Mouse (Mus musculus) neural tube, embryonic 11.5 days (tissue): ENCODE data around the gene Gckr. TPM values are rescaled to one million over a fixed set of nuclear protein-coding genes. Genes with fewer than 3 reads are reported as not detected.
A peak's percentile ranks its signal among the peaks of the same experiment; 100 is the strongest.
"Not testable (repeated sequence)": the region's sequence is repeated elsewhere in the genome, so short reads cannot be mapped to it uniquely, and the experiment has no call there.

Source experiments
- ATAC-seq: fragments of 200-750 bp; cut with Nextera tagmentation; 2 replicates; pipeline ENCODE4 v1.8.0; 2017; ENCODE audit warnings: moderate number of reproducible peaks, mild to moderate bottlenecking, moderate TSS enrichment, moderate library complexity; ENCODE audit not compliant: insufficient read depth, low FRiP score, low TSS enrichment
- DNase-seq: peaks from one replicate; pipeline ENCODE4 v3.0.0-alpha.2; 2015; ENCODE audit warnings: low spot score
- H3K27ac ChIP-seq: fragments of 300-500 bp; sonication (generic); 2 replicates; pipeline ENCODE4 v1.5.1; 2014; ENCODE audit warnings: low read depth, mild to moderate bottlenecking, low read length
- H3K27me3 ChIP-seq: fragments of 300-500 bp; sonication (generic); 2 replicates; pipeline ENCODE4 v1.6.1; 2014; ENCODE audit warnings: mild to moderate bottlenecking, low read length, mixed read lengths; ENCODE audit not compliant: control insufficient read depth, insufficient read depth
- H3K36me3 ChIP-seq: fragments of 300-500 bp; sonication (generic); 2 replicates; pipeline ENCODE4 v1.6.1; 2014; ENCODE audit warnings: mild to moderate bottlenecking, low read length, moderate library complexity, mixed read lengths; ENCODE audit not compliant: control insufficient read depth, insufficient read depth
- H3K4me1 ChIP-seq: fragments of 300-500 bp; sonication (generic); 2 replicates; pipeline ENCODE4 v1.6.1; 2014; ENCODE audit warnings: low read length, mixed read lengths; ENCODE audit not compliant: control insufficient read depth, insufficient read depth
- H3K4me2 ChIP-seq: fragments of 300-500 bp; sonication (generic); 2 replicates; pipeline ENCODE4 v1.6.1; 2014; ENCODE audit warnings: low read depth, mild to moderate bottlenecking, moderate library complexity
- H3K4me3 ChIP-seq: fragments of 300-500 bp; sonication (generic); 2 replicates; pipeline ENCODE4 v1.5.1; 2014; ENCODE audit warnings: low read depth, low read length
- H3K9ac ChIP-seq: fragments of 300-500 bp; sonication (generic); 2 replicates; pipeline ENCODE4 v1.6.1; 2014; ENCODE audit warnings: mild to moderate bottlenecking, low read length
- H3K9me3 ChIP-seq: fragments of 300-500 bp; sonication (generic); 2 replicates; pipeline ENCODE4 v1.6.1; 2016; ENCODE audit warnings: low read length; ENCODE audit not compliant: control insufficient read depth
- WGBS: fragments of 180-500 bp; shearing (Covaris S2); extraction: QIAGEN DNeasy Blood & Tissue Kit; methylation state at CpG from one replicate; pipeline ENCODE4 v1.1.7; 2014; 5-methylcytosine and 5-hydroxymethylcytosine counted together
- polyA plus RNA-seq: library from polyadenylated mRNA; unstranded; fragments of >200 nt; fragmentation: Nextera tagmentation; extraction: Ambion mirVana; gene quantifications from 2 replicates; pipeline ENCODE4 v1.2.1, GENCODE M21; 2014

The Gckr gene
- polyA plus RNA-seq, 1 experiment from 2014 or later = not detected

GRCm38 (mm10) chr5:31303093-31303492, 5.8 kb downstream of the Gckr start:
- H3K27ac ChIP-seq = no peak overlapping the region

GRCm38 (mm10) chr5:31312806-31313205, 15.6 kb downstream of the Gckr start:
- Histone ChIP-seq H3K4me3 (no peak overlapping the region), H3K9me3 (no peaks in the 10 kb centered on the region), H3K4me1 (no peaks in the 10 kb centered on the region), H3K27me3 (no peaks in the 10 kb centered on the region), H3K27ac (no peak overlapping the region), H3K4me2 (no peak overlapping the region), H3K9ac (no peak overlapping the region), H3K36me3 (no peaks in the 10 kb centered on the region)
- ATAC-seq (no peak), DNase-seq (no peak)
- 86% methylated on average over 8 of the region's 8 CpGs for WGBS

More at GRCm38 (mm10) chr5:31303093-31303492, 5.8 kb downstream of the Gckr start:
- no peaks in the 10 kb centered on the region for H3K9me3 ChIP-seq
- H3K27me3 ChIP-seq = no peaks in the 10 kb centered on the region
- H3K36me3 ChIP-seq = no peaks in the 10 kb centered on the region
- DNase-seq = no peak
- no peaks in the 10 kb centered on the region for H3K4me1 ChIP-seq
- H3K4me2 ChIP-seq = no peak overlapping the region
- H3K4me3 ChIP-seq = no peak overlapping the region
- no peak overlapping the region for H3K9ac ChIP-seq
- ATAC-seq = no peak
- WGBS = 91% methylated on average over 6 of the region's 6 CpGs

GRCm38 (mm10) chr5:31322776-31323175, 25.5 kb downstream of the Gckr start:
- Histone ChIP-seq H3K36me3 (no peaks in the 10 kb centered on the region), H3K27me3 (no peaks in the 10 kb centered on the region), H3K9ac (no peak overlapping the region), H3K9me3 (no peaks in the 10 kb centered on the region), H3K4me1 (no peaks in the 10 kb centered on the region), H3K27ac (no peak overlapping the region), H3K4me3 (no peak overlapping the region), H3K4me2 (no peak overlapping the region)
- ATAC-seq (no peak), DNase-seq (no peak)
- WGBS = 85% methylated on average over 3 of the region's 3 CpGs

GRCm38 (mm10) chr5:31324085-31324484, 26.8 kb downstream of the Gckr start:
- WGBS = 70% methylated on average over 3 of the region's 3 CpGs
- no peak for ATAC-seq

GRCm38 (mm10) chr5:31326850-31327249, 29.6 kb downstream of the Gckr start:
- Histone ChIP-seq H3K4me3 (no peak overlapping the region), H3K9ac (no peak overlapping the region), H3K9me3 (no peaks in the 10 kb centered on the region), H3K36me3 (no peaks in the 10 kb centered on the region), H3K4me1 (no peaks in the 10 kb centered on the region), H3K4me2 (no peak overlapping the region), H3K27me3 (no peaks in the 10 kb centered on the region), H3K27ac (no peak overlapping the region)
- 15% methylated on average over 5 of the region's 5 CpGs for WGBS
- DNase-seq = no peak
- ATAC-seq = no peak

More at GRCm38 (mm10) chr5:31324085-31324484, 26.8 kb downstream of the Gckr start:
- no peak overlapping the region for H3K4me2 ChIP-seq
- H3K27me3 ChIP-seq = no peaks in the 10 kb centered on the region
- no peak for DNase-seq
- no peak overlapping the region for H3K4me3 ChIP-seq
- H3K9me3 ChIP-seq = no peaks in the 10 kb centered on the region
- no peaks in the 10 kb centered on the region for H3K4me1 ChIP-seq
- no peaks in the 10 kb centered on the region for H3K36me3 ChIP-seq
- H3K9ac ChIP-seq = no peak overlapping the region
- no peak overlapping the region for H3K27ac ChIP-seq

GRCm38 (mm10) chr5:31328255-31328654, 31.0 kb downstream of the Gckr start:
- Histone ChIP-seq H3K36me3 (no peaks in the 10 kb centered on the region), H3K27me3 (no peaks in the 10 kb centered on the region), H3K4me1 (no peaks in the 10 kb centered on the region), H3K4me3 (no peak overlapping the region), H3K9ac (no peak overlapping the region), H3K4me2 (no peak overlapping the region), H3K9me3 (no peaks in the 10 kb centered on the region), H3K27ac (no peak overlapping the region)
- DNase-seq = peak; percentile 41
- 44% methylated on average over 7 of the region's 7 CpGs for WGBS
- no peak for ATAC-seq

- H3K27ac ChIP-seq, H3K4me2 ChIP-seq, H3K4me1 ChIP-seq, H3K36me3 ChIP-seq, H3K9me3 ChIP-seq, ATAC-seq, H3K4me3 ChIP-seq, H3K27me3 ChIP-seq, H3K9ac ChIP-seq, DNase-seq: not testable (repeated sequence)
- WGBS = 77% methylated on average over 16 of the region's 16 CpGs
Observed at GRCm38 (mm10) chr5:31357586-31357985, 60.3 kb downstream of the Gckr start.

- no peaks in the 10 kb centered on the region for H3K9me3 ChIP-seq
- 79% methylated on average over 6 of the region's 6 CpGs for WGBS
Observed at GRCm38 (mm10) chr5:31360955-31361354, 63.7 kb downstream of the Gckr start.

More at GRCm38 (mm10) chr5:31360955-31361354, 63.7 kb downstream of the Gckr start:
- H3K27me3 ChIP-seq = no peaks in the 10 kb centered on the region
- no peaks in the 10 kb centered on the region for H3K4me1 ChIP-seq
- H3K9ac ChIP-seq = no peak overlapping the region
- H3K4me3 ChIP-seq = no peak overlapping the region
- H3K27ac ChIP-seq = no peak overlapping the region
- ATAC-seq (no peak), DNase-seq (no peak)
- H3K4me2 ChIP-seq = no peak overlapping the region
- H3K36me3 ChIP-seq = no peaks in the 10 kb centered on the region
